Mouse (Mus musculus) neural tube, embryonic 13.5 days (tissue): ENCODE results near the gene Srd5a3. TPM values are rescaled to one million over a fixed set of nuclear protein-coding genes. Genes with fewer than 3 reads are reported as not detected.

Source experiments
- ATAC-seq: fragments of 200-750 bp; cut with Nextera tagmentation; 2 replicates; pipeline ENCODE4 v1.8.0; 2017; ENCODE audit warnings: low read depth, mild to moderate bottlenecking, moderate TSS enrichment, moderate library complexity
- H3K27ac ChIP-seq: fragments of 300-500 bp; sonication (generic); replicated peaks from 2 replicates; pipeline ENCODE4 v1.5.1; 2015; ENCODE audit warnings: moderate library complexity, mild to moderate bottlenecking, inconsistent platforms
- H3K27me3 ChIP-seq: fragments of 300-500 bp; sonication (generic); 2 replicates; pipeline ENCODE4 v1.6.1; 2015; ENCODE audit warnings: mild to moderate bottlenecking, inconsistent platforms
- H3K36me3 ChIP-seq: fragments of 300-500 bp; sonication (generic); 2 replicates; pipeline ENCODE4 v1.6.1; 2015; ENCODE audit warnings: mild to moderate bottlenecking, inconsistent platforms
- H3K4me1 ChIP-seq: fragments of 300-500 bp; sonication (generic); replicated peaks from 2 replicates; pipeline ENCODE4 v1.6.1; 2015; ENCODE audit warnings: inconsistent platforms
- H3K4me2 ChIP-seq: fragments of 300-500 bp; sonication (generic); 2 replicates; pipeline ENCODE4 v1.6.1; 2015; ENCODE audit warnings: inconsistent platforms, mild to moderate bottlenecking, moderate library complexity
- H3K4me3 ChIP-seq: fragments of 300-500 bp; sonication (generic); 2 replicates; pipeline ENCODE4 v1.5.1; 2015; ENCODE audit warnings: mild to moderate bottlenecking, inconsistent platforms
- H3K9ac ChIP-seq: fragments of 300-500 bp; sonication (generic); 2 replicates; pipeline ENCODE4 v1.6.1; 2015; ENCODE audit warnings: moderate library complexity, mild to moderate bottlenecking, inconsistent platforms
- H3K9me3 ChIP-seq: fragments of 300-500 bp; sonication (generic); 2 replicates; pipeline ENCODE4 v1.6.1; 2016; ENCODE audit warnings: inconsistent platforms
- WGBS: fragments of 180-500 bp; shearing (Covaris S2); methylation state at CpG from one replicate; pipeline ENCODE4 v1.1.7; 2015; 5-methylcytosine and 5-hydroxymethylcytosine counted together
- polyA plus RNA-seq: library from polyadenylated mRNA; unstranded; fragments of >200 nt; fragmentation: Nextera tagmentation; extraction: Ambion mirVana; gene quantifications from 2 replicates; pipeline ENCODE4 v1.2.1, GENCODE M21; 2015

Srd5a3 gene
- polyA plus RNA-seq, 1 experiment from 2014 or later, result 17.8 TPM

GRCm38 (mm10) chr5:76135644-76136043, 4.4 kb upstream of the Srd5a3 start:
- 81% methylated on average over 1 of the region's 1 CpGs for WGBS
- no peak for ATAC-seq

GRCm38 (mm10) chr5:76136271-76136670, 3.8 kb upstream of the Srd5a3 start:
- H3K4me3 ChIP-seq, result no peak overlapping the region
- peaks cover 14% of the 10 kb centered on the region for H3K4me1 ChIP-seq
- no peaks in the 10 kb centered on the region for H3K36me3 ChIP-seq
- H3K27ac ChIP-seq, result no peak overlapping the region
- H3K9ac ChIP-seq, result no peak overlapping the region
- ATAC-seq, result no peak
- H3K4me2 ChIP-seq, result no peak overlapping the region
- H3K9me3 ChIP-seq, result no peaks in the 10 kb centered on the region
- no peaks in the 10 kb centered on the region for H3K27me3 ChIP-seq
- 87% methylated on average over 3 of the region's 3 CpGs for WGBS

More at GRCm38 (mm10) chr5:76135644-76136043, 4.4 kb upstream of the Srd5a3 start:
- Histone ChIP-seq H3K9me3 (no peaks in the 10 kb centered on the region), H3K9ac (no peak overlapping the region), H3K27me3 (no peaks in the 10 kb centered on the region), H3K4me3 (no peak overlapping the region), H3K27ac (no peak overlapping the region), H3K4me1 (peaks cover 11% of the 10 kb centered on the region), H3K36me3 (no peaks in the 10 kb centered on the region), H3K4me2 (no peak overlapping the region)

- no peaks in the 10 kb centered on the region for H3K9me3 ChIP-seq
- H3K27me3 ChIP-seq, result no peaks in the 10 kb centered on the region
- H3K9ac ChIP-seq, result no peak overlapping the region
- H3K27ac ChIP-seq, result no peak overlapping the region
- no peak overlapping the region for H3K4me3 ChIP-seq
- ATAC-seq, result no peak
- no peaks in the 10 kb centered on the region for H3K36me3 ChIP-seq
- peaks cover 22% of the 10 kb centered on the region for H3K4me1 ChIP-seq
- no peak overlapping the region for H3K4me2 ChIP-seq
- WGBS, result 84% methylated on average over 1 of the region's 1 CpGs
Measured at GRCm38 (mm10) chr5:76137586-76137985, 2.5 kb upstream of the Srd5a3 start.

GRCm38 (mm10) chr5:76138071-76138470, 2.0 kb upstream of the Srd5a3 start:
- no peaks in the 10 kb centered on the region for H3K9me3 ChIP-seq
- no peaks in the 10 kb centered on the region for H3K27me3 ChIP-seq
- no peaks in the 10 kb centered on the region for H3K36me3 ChIP-seq
- ATAC-seq, result no peak
- no peak overlapping the region for H3K27ac ChIP-seq
- no peak overlapping the region for H3K4me3 ChIP-seq
- peaks cover 22% of the 10 kb centered on the region for H3K4me1 ChIP-seq
- WGBS, result 57% methylated on average over 1 of the region's 1 CpGs
- no peak overlapping the region for H3K4me2 ChIP-seq
- H3K9ac ChIP-seq, result no peak overlapping the region

GRCm38 (mm10) chr5:76138512-76138911, 1.6 kb upstream of the Srd5a3 start:
- WGBS, result 25% methylated on average over 10 of the region's 10 CpGs
- no peaks in the 10 kb centered on the region for H3K27me3 ChIP-seq
- no peak overlapping the region for H3K27ac ChIP-seq
- no peaks in the 10 kb centered on the region for H3K36me3 ChIP-seq
- ATAC-seq, result no peak
- no peak overlapping the region for H3K9ac ChIP-seq
- no peak overlapping the region for H3K4me3 ChIP-seq
- peaks cover 22% of the 10 kb centered on the region for H3K4me1 ChIP-seq
- H3K4me2 ChIP-seq, result no peak overlapping the region
- no peaks in the 10 kb centered on the region for H3K9me3 ChIP-seq

- 40% methylated on average over 7 of the region's 7 CpGs for WGBS
- Histone ChIP-seq H3K9me3 (no peaks in the 10 kb centered on the region), H3K4me3 (no peak overlapping the region; the same call in 1 of the 2 replicates), H3K27ac (no peak overlapping the region), H3K4me2 (peak overlapping the region; percentile 81), H3K36me3 (no peaks in the 10 kb centered on the region), H3K27me3 (no peaks in the 10 kb centered on the region), H3K9ac (no peak overlapping the region), H3K4me1 (peaks cover 22% of the 10 kb centered on the region)
- no peak for ATAC-seq
Measured at GRCm38 (mm10) chr5:76139171-76139671, 850 bp upstream of the Srd5a3 start.

- peak overlapping the region; percentile 93 for H3K27ac ChIP-seq
- no peaks in the 10 kb centered on the region for H3K36me3 ChIP-seq
- H3K9me3 ChIP-seq, result no peaks in the 10 kb centered on the region
- H3K4me1 ChIP-seq, result peaks cover 22% of the 10 kb centered on the region
- peak; percentile 68 for ATAC-seq
- peak overlapping the region; percentile 91 for H3K9ac ChIP-seq
- 12% methylated on average over 9 of the region's 9 CpGs for WGBS
- H3K4me3 ChIP-seq, result peak overlapping the region; percentile 69
- H3K27me3 ChIP-seq, result no peaks in the 10 kb centered on the region
- H3K4me2 ChIP-seq, result peak overlapping the region; percentile 81
Measured at GRCm38 (mm10) chr5:76140730-76141066, 627 bp downstream of the Srd5a3 start.

GRCm38 (mm10) chr5:76143356-76143755, 3.3 kb downstream of the Srd5a3 start:
- Histone ChIP-seq H3K27me3 (no peaks in the 10 kb centered on the region), H3K9ac (no peak overlapping the region), H3K36me3 (no peaks in the 10 kb centered on the region), H3K27ac (no peak overlapping the region), H3K9me3 (no peaks in the 10 kb centered on the region), H3K4me3 (no peak overlapping the region), H3K4me2 (no peak overlapping the region), H3K4me1 (peaks cover 22% of the 10 kb centered on the region)
- ATAC-seq, result no peak
- 90% methylated on average over 4 of the region's 4 CpGs for WGBS

GRCm38 (mm10) chr5:76146401-76146800, 6.3 kb downstream of the Srd5a3 start:
- Histone ChIP-seq H3K9me3 (no peaks in the 10 kb centered on the region), H3K4me1 (peaks cover 7% of the 10 kb centered on the region; the same call in 1 of the 2 replicates), H3K36me3 (peaks cover 21% of the 10 kb centered on the region), H3K9ac (no peak overlapping the region), H3K4me2 (no peak overlapping the region), H3K27ac (no peak overlapping the region), H3K27me3 (no peaks in the 10 kb centered on the region), H3K4me3 (no peak overlapping the region)
- 91% methylated on average over 1 of the region's 1 CpGs for WGBS
- no peak for ATAC-seq

- Histone ChIP-seq H3K9me3 (no peaks in the 10 kb centered on the region), H3K9ac (no peak overlapping the region), H3K27me3 (no peaks in the 10 kb centered on the region), H3K4me2 (no peak overlapping the region), H3K27ac (no peak overlapping the region), H3K36me3 (peaks cover 26% of the 10 kb centered on the region), H3K4me1 (no peaks in the 10 kb centered on the region), H3K4me3 (no peak overlapping the region)
- ATAC-seq, result no peak
- 92% methylated on average over 6 of the region's 6 CpGs for WGBS
Measured at GRCm38 (mm10) chr5:76149436-76149835, 9.4 kb downstream of the Srd5a3 start.

- no peak for ATAC-seq
- Histone ChIP-seq H3K4me2 (no peak overlapping the region), H3K27me3 (no peaks in the 10 kb centered on the region), H3K36me3 (peaks cover 40% of the 10 kb centered on the region), H3K4me3 (no peak overlapping the region), H3K9ac (no peak overlapping the region), H3K4me1 (no peaks in the 10 kb centered on the region), H3K27ac (no peak overlapping the region), H3K9me3 (no peaks in the 10 kb centered on the region)
- 91% methylated on average over 6 of the region's 6 CpGs for WGBS
Measured at GRCm38 (mm10) chr5:76152956-76153355, 12.9 kb downstream of the Srd5a3 start.

GRCm38 (mm10) chr5:76153430-76153829, 13.4 kb downstream of the Srd5a3 start:
- ATAC-seq, result no peak
- H3K36me3 ChIP-seq, result peaks cover 40% of the 10 kb centered on the region
- WGBS, result 96% methylated on average over 11 of the region's 11 CpGs
- no peak overlapping the region for H3K9ac ChIP-seq
- no peak overlapping the region for H3K4me2 ChIP-seq
- H3K27ac ChIP-seq, result no peak overlapping the region
- H3K9me3 ChIP-seq, result no peaks in the 10 kb centered on the region
- no peak overlapping the region for H3K4me3 ChIP-seq
- no peaks in the 10 kb centered on the region for H3K27me3 ChIP-seq
- no peaks in the 10 kb centered on the region for H3K4me1 ChIP-seq

- H3K36me3 ChIP-seq, result peaks cover 35% of the 10 kb centered on the region
- no peak for ATAC-seq
- WGBS, result 95% methylated on average over 21 of the region's 21 CpGs
Measured at GRCm38 (mm10) chr5:76154434-76155165, 14.5 kb downstream of the Srd5a3 start.

More at GRCm38 (mm10) chr5:76154434-76155165, 14.5 kb downstream of the Srd5a3 start:
- no peak overlapping the region for H3K9ac ChIP-seq
- no peaks in the 10 kb centered on the region for H3K9me3 ChIP-seq
- H3K4me3 ChIP-seq, result no peak overlapping the region
- H3K27ac ChIP-seq, result no peak overlapping the region
- no peaks in the 10 kb centered on the region for H3K4me1 ChIP-seq
- H3K27me3 ChIP-seq, result no peaks in the 10 kb centered on the region
- no peak overlapping the region for H3K4me2 ChIP-seq
